Mouse (Mus musculus) CH12.LX (cell line): Measurements from ENCODE around the gene Agap1.

Experiments used
- CTCF ChIP-seq, 2 experiments: IDR thresholded peaks in 1 of 2; conservative IDR thresholded peaks in 1 of 2; 2 replicates each; pipeline ENCODE4 v1.5.1; 2011 to 2012; ENCODE audit warnings: low read depth in 2 of 2, low read length in 2 of 2, improper control_type of control experiment in 1 of 2, inconsistent platforms in 1 of 2, mild to moderate bottlenecking in 1 of 2, moderate library complexity in 1 of 2
- MEF2A ChIP-seq: IDR thresholded peaks from 2 replicates; pipeline ENCODE4 v1.6.1; 2014; ENCODE audit warnings: low read depth, mild to moderate bottlenecking, inconsistent platforms, low read length, improper control_type of control experiment, borderline replicate concordance
- NRF1 ChIP-seq: IDR thresholded peaks from 2 replicates; pipeline ENCODE4 v1.6.1; 2014; ENCODE audit warnings: low read depth, mild to moderate bottlenecking, inconsistent platforms, low read length, improper control_type of control experiment, moderate library complexity
- PAX5 ChIP-seq: IDR thresholded peaks from 2 replicates; pipeline ENCODE4 v1.6.1; 2012; ENCODE audit warnings: low read length, inconsistent platforms, mixed read lengths
- POLR2A ChIP-seq: IDR thresholded peaks from 2 replicates; pipeline ENCODE4 v1.6.1; 2011; ENCODE audit warnings: low read depth, mild to moderate bottlenecking, improper control_type of control experiment, low read length
- RCOR1 ChIP-seq: conservative IDR thresholded peaks from 2 replicates; pipeline ENCODE4 v1.6.1; 2012; ENCODE audit warnings: low read depth, mild to moderate bottlenecking, inconsistent platforms, low read length, improper control_type of control experiment
- TBP ChIP-seq: conservative IDR thresholded peaks from 2 replicates; pipeline ENCODE4 v1.6.1; 2011; ENCODE audit warnings: low read depth, low read length, improper control_type of control experiment
- TCF12 ChIP-seq: IDR thresholded peaks from 2 replicates; pipeline ENCODE4 v1.6.1; 2014; ENCODE audit warnings: low read depth, mild to moderate bottlenecking, inconsistent platforms, low read length, improper control_type of control experiment

- TF ChIP-seq POLR2A (no peak), PAX5 (no peak), CTCF (conservative IDR thresholded peaks at IDR 0.05 in 1 of 2, IDR thresholded peaks at IDR 0.05 in 1 of 2; ENCODE audit: low read depth in 2 of 2, low read length in 2 of 2) (no peak), RCOR1 (no peak), NRF1 (no peak), TBP (no peak), TCF12 (no peak), MEF2A (no peak)
Measured at GRCm38 (mm10) chr1:89902236-89902635, 447.6 kb downstream of the Agap1 start.
